Mouse (Mus musculus) forebrain, embryonic 13.5 days (tissue): ENCODE data around the gene Syt8. TPM values are rescaled to one million over a fixed set of nuclear protein-coding genes. Genes with fewer than 3 reads are reported as not detected.
A peak's percentile ranks its signal among the peaks of the same experiment; 100 is the strongest.

Experiments
- ATAC-seq: fragments of 200-750 bp; cut with Nextera tagmentation; 2 replicates; pipeline ENCODE4 v1.8.0; 2017
- H3K27ac ChIP-seq: fragments of 300-500 bp; sonication (generic); 2 replicates; pipeline ENCODE4 v1.5.1; 2015; ENCODE audit warnings: inconsistent platforms, mild to moderate bottlenecking, moderate library complexity
- H3K27me3 ChIP-seq: fragments of 300-500 bp; sonication (generic); 2 replicates; pipeline ENCODE4 v1.6.1; 2015; ENCODE audit warnings: mild to moderate bottlenecking, inconsistent platforms
- H3K36me3 ChIP-seq: fragments of 300-500 bp; sonication (generic); 2 replicates; pipeline ENCODE4 v1.6.1; 2015; ENCODE audit warnings: mild to moderate bottlenecking, inconsistent platforms; ENCODE audit not compliant: poor library complexity, severe bottlenecking
- H3K4me1 ChIP-seq: fragments of 300-500 bp; sonication (generic); 2 replicates; pipeline ENCODE4 v1.6.1; 2015; ENCODE audit warnings: inconsistent platforms
- H3K4me2 ChIP-seq: fragments of 300-500 bp; sonication (generic); 2 replicates; pipeline ENCODE4 v1.6.1; 2015; ENCODE audit warnings: inconsistent platforms, mild to moderate bottlenecking, moderate library complexity
- H3K4me3 ChIP-seq: fragments of 300-500 bp; sonication (generic); 2 replicates; pipeline ENCODE4 v1.5.1; 2015; ENCODE audit warnings: mild to moderate bottlenecking, inconsistent platforms
- H3K9ac ChIP-seq: fragments of 300-500 bp; sonication (generic); 2 replicates; pipeline ENCODE4 v1.6.1; 2015; ENCODE audit warnings: mild to moderate bottlenecking, inconsistent platforms
- H3K9me3 ChIP-seq: fragments of 300-500 bp; sonication (generic); replicated peaks from 2 replicates; pipeline ENCODE4 v1.6.1; 2016; ENCODE audit warnings: inconsistent platforms
- WGBS: fragments of 180-500 bp; shearing (Covaris S2); methylation state at CpG from one replicate; pipeline ENCODE4 v1.1.7; 2015; 5-methylcytosine and 5-hydroxymethylcytosine counted together
- polyA plus RNA-seq: library from polyadenylated mRNA; unstranded; fragments of >200 nt; fragmentation: Nextera tagmentation; extraction: Ambion mirVana; gene quantifications from 2 replicates; pipeline ENCODE4 v1.2.1, GENCODE M21; 2015

The Syt8 gene
- polyA plus RNA-seq, 1 experiment from 2014 or later: not detected

DNA sequence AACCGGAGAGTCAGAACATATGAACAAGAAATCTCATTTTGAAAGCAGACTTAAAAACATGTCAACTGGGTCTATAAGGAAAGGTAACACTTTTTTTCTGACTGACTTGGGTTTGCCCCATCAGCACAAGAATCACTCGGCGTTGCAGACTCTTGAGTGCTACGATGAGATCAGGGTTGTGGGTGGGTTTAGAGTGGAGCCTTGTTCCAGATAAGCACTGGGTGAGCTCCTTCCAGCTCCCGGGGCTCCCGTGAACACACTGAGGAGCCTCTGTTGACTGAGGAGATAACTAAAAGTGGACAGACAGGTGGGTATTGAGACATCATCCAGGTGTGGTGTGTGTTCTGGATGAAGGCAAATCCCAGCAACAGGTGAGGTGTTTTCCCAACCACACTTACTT is 21.4 kb upstream of the Syt8 start:
- no peak for ATAC-seq
- H3K9me3 ChIP-seq: no peaks in the 10 kb centered on the region
- no peaks in the 10 kb centered on the region for H3K4me1 ChIP-seq
- no peak overlapping the region for H3K27ac ChIP-seq
- no peak overlapping the region for H3K4me2 ChIP-seq
- WGBS: 93% methylated on average over 6 of the region's 6 CpGs
- H3K9ac ChIP-seq: no peak overlapping the region
- H3K27me3 ChIP-seq: no peaks in the 10 kb centered on the region
- no peak overlapping the region for H3K4me3 ChIP-seq
- H3K36me3 ChIP-seq: no peaks in the 10 kb centered on the region

DNA sequence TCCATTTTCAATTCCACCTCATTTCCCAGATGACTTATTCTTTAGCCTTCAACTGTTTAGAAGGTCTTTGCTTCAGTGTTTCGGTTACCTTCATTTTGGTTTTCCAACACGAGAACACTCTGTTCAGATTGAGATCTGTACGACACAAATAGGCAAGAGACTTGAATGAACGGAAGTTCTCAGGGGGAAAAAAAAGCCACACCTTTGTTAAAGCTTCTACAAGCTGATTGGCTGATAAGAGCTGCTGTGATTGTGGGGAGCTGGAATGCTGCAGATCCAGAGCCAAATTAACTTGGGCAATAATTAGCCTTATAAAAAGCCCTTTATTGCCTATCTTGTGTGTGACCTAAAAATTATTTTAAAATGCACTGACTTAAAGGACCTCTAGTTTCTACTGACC is 19.3 kb upstream of the Syt8 start:
- Histone ChIP-seq H3K27ac (no peak overlapping the region), H3K9ac (no peak overlapping the region), H3K4me2 (no peak overlapping the region), H3K4me3 (no peak overlapping the region), H3K27me3 (no peaks in the 10 kb centered on the region), H3K4me1 (no peaks in the 10 kb centered on the region), H3K9me3 (no peaks in the 10 kb centered on the region), H3K36me3 (no peaks in the 10 kb centered on the region)
- 49% methylated on average over 4 of the region's 4 CpGs for WGBS
- no peak for ATAC-seq

DNA sequence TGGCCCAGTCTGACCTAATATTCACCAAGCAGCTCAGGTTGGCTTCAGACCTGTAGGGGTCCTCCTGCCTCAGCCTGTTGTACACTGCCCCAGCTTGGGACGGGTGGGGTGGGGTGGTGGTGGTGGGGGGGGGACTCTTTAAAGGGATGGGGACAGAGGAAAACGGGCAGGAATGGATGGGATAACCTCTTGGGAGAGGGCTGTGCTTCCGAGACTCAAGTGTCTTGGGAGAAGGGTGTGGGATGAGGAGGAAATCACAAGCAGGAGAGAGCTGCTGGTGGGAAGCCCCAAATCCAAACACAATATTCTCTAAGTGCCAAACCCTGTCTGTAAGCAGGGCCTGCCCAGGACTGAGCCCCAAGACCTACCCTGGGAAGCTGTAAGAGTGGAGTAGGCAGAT is 18.4 kb upstream of the Syt8 start:
- H3K27me3 ChIP-seq: no peaks in the 10 kb centered on the region
- H3K9me3 ChIP-seq: no peaks in the 10 kb centered on the region
- ATAC-seq: no peak
- no peak overlapping the region for H3K9ac ChIP-seq
- H3K4me2 ChIP-seq: no peak overlapping the region
- 75% methylated on average over 3 of the region's 3 CpGs for WGBS
- no peaks in the 10 kb centered on the region for H3K36me3 ChIP-seq
- H3K27ac ChIP-seq: no peak overlapping the region
- H3K4me1 ChIP-seq: no peaks in the 10 kb centered on the region
- H3K4me3 ChIP-seq: no peak overlapping the region

DNA sequence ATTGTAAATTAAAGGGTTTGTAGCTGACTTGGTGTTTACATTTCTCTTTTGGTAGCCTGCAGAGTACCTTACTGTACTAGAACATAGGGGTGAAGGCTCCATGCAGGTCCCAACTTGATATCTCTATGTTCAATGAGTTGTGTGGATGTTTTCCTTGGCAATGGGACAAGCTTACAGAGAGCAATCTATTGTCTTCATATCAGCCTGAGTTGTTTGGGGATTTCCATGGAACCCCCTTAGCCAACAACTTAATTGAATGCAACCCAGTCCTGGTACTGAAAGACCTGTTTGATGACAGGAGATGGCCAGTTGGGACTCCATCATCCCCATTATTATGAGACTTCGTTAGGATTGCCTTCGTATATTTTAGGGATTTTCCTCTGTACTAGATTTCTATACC is 16.6 kb upstream of the Syt8 start:
- no peak for ATAC-seq
- Histone ChIP-seq H3K27ac (no peak overlapping the region), H3K9ac (no peak overlapping the region), H3K4me3 (no peak overlapping the region), H3K9me3 (no peaks in the 10 kb centered on the region), H3K4me2 (no peak overlapping the region), H3K36me3 (no peaks in the 10 kb centered on the region), H3K27me3 (no peaks in the 10 kb centered on the region), H3K4me1 (no peaks in the 10 kb centered on the region)
- WGBS: 92% methylated on average over 2 of the region's 2 CpGs

DNA sequence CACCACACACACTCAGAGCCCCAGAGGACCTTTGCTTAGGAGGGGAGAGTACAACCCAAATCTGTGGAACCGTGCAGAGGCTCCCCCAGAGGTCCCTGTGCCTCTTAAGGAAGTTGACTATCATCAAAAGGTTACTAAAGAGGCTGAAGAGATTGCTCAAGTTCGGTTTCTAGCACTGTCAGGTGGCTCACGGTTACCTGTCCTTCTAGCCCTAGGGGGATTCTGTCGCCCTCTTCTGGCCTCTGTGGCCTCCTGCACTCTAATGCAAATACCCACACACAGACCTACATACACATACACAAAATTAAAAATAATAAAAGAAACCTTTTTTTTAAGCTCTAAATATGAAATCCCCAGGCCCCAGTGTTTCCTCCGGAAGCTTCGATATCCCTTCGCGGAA is 16.0 kb upstream of the Syt8 start:
- no peaks in the 10 kb centered on the region for H3K36me3 ChIP-seq
- no peak for ATAC-seq
- WGBS: 93% methylated on average over 8 of the region's 8 CpGs

DNA sequence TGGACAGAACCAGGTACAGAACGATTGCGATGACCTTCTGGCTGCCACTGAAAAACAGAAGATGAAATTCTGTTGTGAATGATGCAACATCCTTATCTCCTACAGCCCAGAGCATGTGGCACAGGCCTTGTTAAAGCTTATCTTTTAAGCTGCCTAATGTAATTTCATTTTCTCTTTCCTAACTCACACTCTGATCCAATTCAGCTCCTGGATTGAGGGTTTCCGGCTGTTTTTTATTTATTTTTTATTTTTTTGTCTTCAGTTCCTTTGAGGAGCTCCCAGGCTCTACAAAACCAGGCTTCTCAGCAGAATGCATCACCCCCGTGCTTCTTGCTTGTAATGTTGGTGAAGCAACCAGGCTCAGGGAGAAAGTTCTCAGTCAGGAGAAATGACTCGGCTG is 14.8 kb upstream of the Syt8 start:
- no peaks in the 10 kb centered on the region for H3K27me3 ChIP-seq
- WGBS: 87% methylated on average over 5 of the region's 5 CpGs
- ATAC-seq: no peak
- no peaks in the 10 kb centered on the region for H3K9me3 ChIP-seq
- no peak overlapping the region for H3K4me2 ChIP-seq
- no peak overlapping the region for H3K27ac ChIP-seq
- H3K9ac ChIP-seq: no peak overlapping the region
- H3K4me3 ChIP-seq: no peak overlapping the region
- no peaks in the 10 kb centered on the region for H3K36me3 ChIP-seq
- no peaks in the 10 kb centered on the region for H3K4me1 ChIP-seq

More for the DNA sequence above, 16.0 kb upstream of the Syt8 start:
- H3K9me3 ChIP-seq: no peaks in the 10 kb centered on the region
- no peak overlapping the region for H3K4me3 ChIP-seq
- no peaks in the 10 kb centered on the region for H3K27me3 ChIP-seq
- H3K27ac ChIP-seq: no peak overlapping the region
- H3K4me2 ChIP-seq: no peak overlapping the region
- H3K9ac ChIP-seq: no peak overlapping the region
- H3K4me1 ChIP-seq: no peaks in the 10 kb centered on the region

DNA sequence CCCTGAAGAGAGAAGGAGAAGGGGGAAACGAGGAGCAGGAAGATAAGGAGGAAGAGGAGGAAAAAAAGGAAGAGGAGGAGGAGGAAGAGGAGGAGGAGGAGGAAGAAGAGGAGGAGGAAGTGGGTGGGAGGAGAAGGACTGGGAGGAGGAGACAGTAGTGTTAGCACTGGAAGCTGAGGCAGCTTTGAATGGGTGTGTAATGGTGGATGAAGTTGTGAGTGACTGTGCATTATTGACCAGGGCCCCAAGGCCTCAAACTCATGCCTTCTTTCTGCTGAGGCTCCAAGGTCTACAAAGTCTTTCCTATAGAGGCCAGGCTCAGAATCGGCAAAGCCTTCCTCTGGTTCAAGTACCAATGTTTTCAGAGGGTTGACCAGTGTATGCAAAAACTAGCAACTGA is 12.8 kb upstream of the Syt8 start:
- no peak overlapping the region for H3K4me2 ChIP-seq
- H3K4me1 ChIP-seq: no peaks in the 10 kb centered on the region
- no peak overlapping the region for H3K4me3 ChIP-seq
- 86% methylated on average over 2 of the region's 2 CpGs for WGBS
- no peak for ATAC-seq
- H3K27ac ChIP-seq: no peak overlapping the region
- no peaks in the 10 kb centered on the region for H3K27me3 ChIP-seq
- H3K36me3 ChIP-seq: no peaks in the 10 kb centered on the region
- no peak overlapping the region for H3K9ac ChIP-seq
- no peaks in the 10 kb centered on the region for H3K9me3 ChIP-seq

DNA sequence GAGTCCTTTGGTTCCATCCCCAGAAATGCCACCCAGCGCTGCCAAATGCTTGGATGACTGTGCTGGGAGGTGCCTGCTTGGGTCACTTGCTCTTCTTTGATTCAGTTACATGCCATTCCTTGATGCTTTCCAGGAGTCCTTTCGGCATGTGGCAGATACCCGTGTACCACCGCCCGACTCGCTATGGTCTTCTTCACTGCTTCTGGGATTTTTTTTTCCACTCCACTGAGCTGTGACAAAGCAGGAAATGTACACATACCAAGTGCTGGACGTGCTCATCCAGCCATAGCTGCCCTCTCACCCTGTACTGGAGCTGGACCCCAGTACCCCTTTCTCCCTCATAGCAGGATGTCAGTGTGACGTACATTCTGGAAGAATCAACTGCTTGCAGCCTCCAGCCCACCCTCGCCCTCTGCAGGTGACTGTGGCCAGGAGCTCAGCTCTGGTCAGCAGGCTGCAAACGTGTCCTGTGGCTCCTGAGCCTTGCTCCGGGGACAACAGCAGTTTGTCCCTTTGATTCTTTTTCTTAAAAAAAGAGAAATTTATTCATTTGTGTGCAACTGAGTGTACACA is 8.9 kb upstream of the Syt8 start:
- H3K36me3 ChIP-seq: no peaks in the 10 kb centered on the region
- H3K4me2 ChIP-seq: no peak overlapping the region
- no peak overlapping the region for H3K9ac ChIP-seq
- no peak overlapping the region for H3K27ac ChIP-seq
- no peak for ATAC-seq
- 52% methylated on average over 11 of the region's 11 CpGs for WGBS
- H3K9me3 ChIP-seq: no peaks in the 10 kb centered on the region
- peaks cover 11% of the 10 kb centered on the region for H3K4me1 ChIP-seq
- no peaks in the 10 kb centered on the region; the same call in 1 of the 2 replicates for H3K27me3 ChIP-seq
- H3K4me3 ChIP-seq: no peak overlapping the region

DNA sequence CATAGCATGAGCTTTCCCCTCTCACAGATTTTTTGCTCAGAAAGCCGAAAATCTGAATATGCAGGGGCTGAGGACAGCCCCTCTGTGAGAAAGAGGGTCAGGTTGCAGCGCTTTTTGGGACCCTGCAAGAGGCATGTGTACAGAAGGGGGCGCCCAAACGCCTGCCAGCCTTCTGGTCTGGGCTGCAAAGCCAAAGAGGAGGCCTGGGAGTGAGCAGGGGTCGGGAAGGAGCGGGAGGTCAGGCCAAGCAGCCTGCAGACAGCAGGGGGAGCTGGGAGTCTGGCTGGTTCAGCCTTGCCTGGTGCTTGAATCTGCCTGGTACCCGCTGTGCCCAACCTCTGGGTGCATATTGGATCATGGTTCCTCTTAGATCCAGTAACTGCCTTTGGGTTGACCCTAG is 6.4 kb upstream of the Syt8 start:
- no peak overlapping the region for H3K9ac ChIP-seq
- H3K36me3 ChIP-seq: no peaks in the 10 kb centered on the region
- H3K9me3 ChIP-seq: no peaks in the 10 kb centered on the region
- no peak overlapping the region for H3K4me3 ChIP-seq
- ATAC-seq: no peak
- no peak overlapping the region for H3K27ac ChIP-seq
- no peaks in the 10 kb centered on the region; the same call in 1 of the 2 replicates for H3K27me3 ChIP-seq
- no peak overlapping the region for H3K4me2 ChIP-seq
- WGBS: 3% methylated on average over 7 of the region's 7 CpGs
- peaks cover 19% of the 10 kb centered on the region for H3K4me1 ChIP-seq

DNA sequence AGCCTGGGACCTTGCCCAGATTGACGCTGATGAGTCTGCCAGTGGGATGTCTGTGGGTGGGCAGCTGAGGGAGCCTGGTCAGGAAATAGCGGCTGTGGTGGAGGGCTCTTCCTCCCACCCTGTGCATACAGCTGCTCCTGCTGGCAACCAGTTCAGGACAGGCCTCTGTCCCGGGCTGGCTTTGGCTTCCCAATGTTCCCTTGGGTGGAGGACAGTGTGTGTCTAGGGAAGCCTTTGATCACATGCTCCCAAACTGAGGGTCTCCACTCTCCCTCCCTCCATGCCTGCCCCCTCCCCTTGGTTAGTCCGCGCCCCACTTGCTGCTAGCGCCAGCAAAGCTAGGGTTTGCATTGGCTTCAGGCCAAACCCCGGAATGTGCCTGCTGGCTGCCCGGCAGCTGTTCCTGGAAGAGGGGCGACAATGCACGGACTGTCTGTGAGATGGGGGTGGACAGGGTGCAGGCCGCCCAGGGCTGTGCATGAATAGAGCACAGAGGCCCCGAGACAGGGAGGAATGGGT is 4.4 kb upstream of the Syt8 start:
- no peaks in the 10 kb centered on the region for H3K9me3 ChIP-seq
- WGBS: 29% methylated on average over 12 of the region's 12 CpGs
- no peak overlapping the region for H3K4me3 ChIP-seq
- ATAC-seq: peak; percentile 87
- peaks cover 19% of the 10 kb centered on the region for H3K4me1 ChIP-seq
- H3K36me3 ChIP-seq: no peaks in the 10 kb centered on the region
- peak overlapping the region; percentile 34; the same call in 1 of the 2 replicates for H3K4me2 ChIP-seq
- no peak overlapping the region; the same call in 1 of the 2 replicates for H3K9ac ChIP-seq
- peak overlapping the region; percentile 54; the same call in 1 of the 2 replicates for H3K27ac ChIP-seq
- no peaks in the 10 kb centered on the region; the same call in 1 of the 2 replicates for H3K27me3 ChIP-seq

DNA sequence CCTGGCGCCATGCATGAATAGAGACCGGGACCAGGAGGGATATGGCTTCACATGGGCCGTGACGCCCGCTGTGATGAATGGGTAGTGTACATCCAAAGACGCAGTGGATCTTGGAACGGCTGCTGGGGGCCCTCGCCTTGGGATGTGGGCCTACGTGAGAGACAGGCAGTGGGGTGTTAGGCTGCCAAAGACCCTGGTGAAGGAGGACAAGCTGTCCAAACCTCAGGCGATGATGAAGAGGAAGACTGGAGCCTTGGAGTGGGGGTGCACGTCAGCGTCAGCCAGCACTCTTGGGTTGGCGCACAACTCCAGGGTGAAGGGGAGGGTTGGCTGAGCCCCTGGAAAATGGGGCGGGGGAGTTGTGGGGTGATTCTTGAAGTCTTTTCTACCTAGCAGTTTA is 3.5 kb upstream of the Syt8 start:
- Histone ChIP-seq H3K36me3 (no peaks in the 10 kb centered on the region), H3K4me3 (no peak overlapping the region), H3K4me1 (peaks cover 19% of the 10 kb centered on the region), H3K9ac (no peak overlapping the region), H3K4me2 (no peak overlapping the region), H3K27ac (no peak overlapping the region; the same call in 1 of the 2 replicates), H3K9me3 (no peaks in the 10 kb centered on the region), H3K27me3 (no peaks in the 10 kb centered on the region; the same call in 1 of the 2 replicates)
- no peak for ATAC-seq
- 89% methylated on average over 14 of the region's 14 CpGs for WGBS

DNA sequence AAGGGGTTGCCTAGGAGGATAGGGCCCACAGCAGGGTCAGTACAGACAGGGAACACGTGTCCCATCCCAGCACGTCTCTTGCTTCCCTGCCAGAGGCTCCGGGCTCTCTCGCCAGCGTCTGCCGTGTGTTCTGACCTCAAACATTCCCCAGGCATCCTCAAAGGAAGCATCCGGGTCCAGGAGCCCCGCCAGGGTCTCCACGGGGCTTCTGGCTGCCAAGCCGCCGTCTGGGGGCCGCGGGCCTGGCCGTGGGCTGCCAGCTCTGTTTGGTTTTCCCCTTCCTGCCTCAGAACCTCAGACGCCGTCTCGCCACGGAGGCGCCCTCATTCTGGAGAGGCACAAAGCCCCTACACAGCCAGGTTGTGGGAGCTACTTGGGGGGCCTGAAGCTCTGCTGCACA is 1.0 kb upstream of the Syt8 start:
- Histone ChIP-seq H3K4me1 (peaks cover 19% of the 10 kb centered on the region), H3K9ac (no peak overlapping the region), H3K36me3 (no peaks in the 10 kb centered on the region), H3K4me3 (no peak overlapping the region), H3K9me3 (no peaks in the 10 kb centered on the region), H3K27me3 (no peaks in the 10 kb centered on the region), H3K4me2 (no peak overlapping the region), H3K27ac (no peak overlapping the region)
- WGBS: 55% methylated on average over 19 of the region's 19 CpGs
- no peak for ATAC-seq

DNA sequence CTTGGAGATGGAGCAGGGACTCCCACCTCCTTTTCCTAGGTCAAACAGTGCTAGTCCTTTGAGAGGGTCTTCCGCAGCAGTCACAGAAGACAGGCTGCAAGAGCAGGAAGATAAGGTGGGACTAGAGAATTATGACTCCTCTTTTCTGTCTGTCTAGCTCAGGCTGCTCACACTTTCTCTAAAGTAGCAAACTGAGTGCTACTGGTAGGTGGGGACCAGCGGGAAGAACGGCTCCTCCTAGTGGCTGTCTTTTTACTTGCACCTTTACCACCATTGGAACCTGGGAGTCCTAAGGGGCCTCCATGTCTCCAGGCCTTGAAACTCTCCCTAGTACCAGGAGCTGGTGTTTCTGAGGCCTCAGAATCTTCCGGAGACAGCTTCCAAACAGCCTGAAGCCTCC is 874 bp downstream of the Syt8 start:
- Histone ChIP-seq H3K27me3 (no peaks in the 10 kb centered on the region), H3K4me1 (peaks cover 11% of the 10 kb centered on the region), H3K4me3 (no peak overlapping the region), H3K9ac (no peak overlapping the region), H3K4me2 (no peak overlapping the region), H3K36me3 (no peaks in the 10 kb centered on the region), H3K9me3 (no peaks in the 10 kb centered on the region), H3K27ac (no peak overlapping the region)
- ATAC-seq: peak; percentile 45; the same call in 1 of the 2 replicates
- WGBS: 23% methylated on average over 4 of the region's 4 CpGs
